Mouse (Mus musculus): ENCODE results near the gene Trim42.

DNA sequence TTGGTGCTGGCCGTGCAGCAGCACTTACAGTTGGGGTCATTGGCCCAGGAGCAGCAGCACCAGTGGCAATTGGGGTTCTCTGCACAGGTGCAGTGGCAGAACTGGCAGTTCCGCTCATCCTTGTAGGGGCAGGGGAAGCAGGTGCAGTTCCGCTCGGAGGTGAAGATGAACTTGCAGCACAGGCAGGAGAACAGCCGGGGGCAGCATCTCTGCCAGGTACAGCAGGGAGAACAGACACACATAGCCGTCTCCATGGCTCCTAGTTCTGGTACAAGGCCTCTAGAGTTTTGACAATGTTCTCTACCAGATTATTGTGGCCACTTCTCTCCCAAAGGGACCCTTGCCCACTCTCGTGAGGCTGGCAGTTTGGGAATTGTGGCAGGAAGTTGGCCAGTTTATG, at the start of gene Trim42:
- TF ChIP-seq POLR2A (IDR thresholded peaks at IDR 0.05; ENCODE audit: control insufficient read depth, extremely low read depth, insufficient read depth, low read length, poor library complexity) (no peak), CTCF (IDR thresholded peaks at IDR 0.05; ENCODE audit: borderline replicate concordance, control insufficient read depth, extremely low read depth, insufficient read depth, low read length, poor library complexity) (no peak)

All from thymus, adult 2 months (tissue).